Mouse (Mus musculus) brown adipose tissue, adult 24 weeks (tissue): ENCODE data around the gene Csf2ra. TPM values are rescaled to one million over a fixed set of nuclear protein-coding genes. Genes with fewer than 3 reads are reported as not detected.
"Not testable (repeated sequence)": the region's sequence is repeated elsewhere in the genome, so short reads cannot be mapped to it uniquely, and the experiment has no call there.

Experiments used
- H3K27ac ChIP-seq: fragments of 200-500 bp; replicated peaks from 2 replicates; pipeline ENCODE4 v1.5.1; 2012; ENCODE audit warnings: low read depth, mild to moderate bottlenecking, low read length
- H3K4me1 ChIP-seq: fragments of 200-500 bp; 2 replicates; pipeline ENCODE4 v1.6.1; 2012; ENCODE audit warnings: low read length, mixed read lengths; ENCODE audit not compliant: control insufficient read depth, insufficient read depth, insufficient read length
- H3K4me3 ChIP-seq: fragments of 200-500 bp; 2 replicates; pipeline ENCODE4 v1.5.1; 2012; ENCODE audit warnings: low read depth, mild to moderate bottlenecking, low read length, moderate library complexity; ENCODE audit not compliant: insufficient read depth
- polyA plus RNA-seq: library from polyadenylated mRNA; stranded (reverse); fragments of >200 nt; gene quantifications from 2 replicates; pipeline ENCODE4 v1.2.4, GENCODE M21; 2012; ENCODE audit not compliant: missing spikeins, insufficient read depth, insufficient read length

Gene Csf2ra
- 5.4 and 5.9 TPM in 2 replicates for polyA plus RNA-seq

DNA sequence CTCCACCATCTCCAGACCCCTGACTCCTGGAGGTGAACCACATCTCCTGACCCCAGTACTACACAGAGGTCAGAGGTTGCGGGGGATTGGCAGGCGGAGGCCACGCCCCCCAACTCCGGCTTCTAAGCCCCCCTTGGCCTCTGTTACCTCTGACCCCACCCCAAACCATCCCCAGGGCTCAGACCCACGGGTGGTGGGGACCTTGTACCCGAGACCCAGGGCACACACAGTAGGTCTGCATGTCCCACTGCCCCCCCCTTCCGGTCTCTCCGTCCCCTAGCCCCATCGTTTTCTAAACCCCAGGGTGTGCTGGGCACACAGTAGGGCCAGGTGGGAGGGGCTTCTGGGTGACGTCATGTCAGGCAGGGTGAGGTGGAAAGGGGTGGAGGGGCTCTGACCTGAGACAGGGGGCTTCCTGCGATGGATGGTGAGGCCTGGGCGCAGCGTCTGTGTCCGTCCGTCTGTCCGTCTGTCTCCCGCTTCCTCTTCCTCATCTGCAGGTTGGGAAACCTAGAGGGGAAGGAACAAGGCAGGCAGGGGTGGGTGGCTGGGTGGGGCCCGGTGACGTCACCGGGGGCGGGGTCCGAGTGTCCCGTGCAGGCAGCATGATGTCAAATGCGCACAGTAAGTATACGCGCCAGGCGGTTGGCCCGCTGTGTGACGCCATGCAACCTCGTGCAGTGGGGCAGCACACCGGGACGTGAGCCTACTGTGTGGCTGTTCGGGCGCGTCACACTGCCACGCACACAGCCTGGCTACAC is at the start of gene Csf2ra:
Gene Csf2ra, minus strand, starts transcription at position 489 of the 761 bp plus-strand sequence.
- Histone ChIP-seq H3K4me3 (peak within 1 kb of the TSS; percentile 60), H3K4me1 (no peaks in the 10 kb centered on the region; the same call in 1 of the 2 replicates), H3K27ac (peak within 1 kb of the TSS; percentile 38)

DNA sequence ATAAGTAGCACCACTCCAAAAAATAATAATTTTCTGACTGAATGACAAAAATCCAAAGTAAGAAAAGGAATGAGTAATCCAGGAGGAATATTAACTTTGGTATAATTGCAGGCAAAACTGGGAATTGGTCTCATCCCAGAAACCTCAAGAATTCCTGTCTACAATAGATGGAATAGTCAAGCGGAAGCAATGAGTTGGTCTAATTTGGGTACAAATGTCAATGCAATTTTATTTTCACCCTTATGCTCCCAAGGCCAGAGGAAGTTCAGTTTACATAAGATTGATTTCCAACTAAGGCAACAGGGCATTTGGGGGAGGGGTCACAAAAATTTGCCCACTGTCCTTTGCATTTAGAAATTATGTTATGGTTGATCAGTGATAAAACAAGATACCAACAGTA is 47.2 kb upstream of the Csf2ra start:
- Histone ChIP-seq H3K4me1 (no peaks in the 10 kb centered on the region), H3K27ac (no peak overlapping the region), H3K4me3 (no peak overlapping the region)

DNA sequence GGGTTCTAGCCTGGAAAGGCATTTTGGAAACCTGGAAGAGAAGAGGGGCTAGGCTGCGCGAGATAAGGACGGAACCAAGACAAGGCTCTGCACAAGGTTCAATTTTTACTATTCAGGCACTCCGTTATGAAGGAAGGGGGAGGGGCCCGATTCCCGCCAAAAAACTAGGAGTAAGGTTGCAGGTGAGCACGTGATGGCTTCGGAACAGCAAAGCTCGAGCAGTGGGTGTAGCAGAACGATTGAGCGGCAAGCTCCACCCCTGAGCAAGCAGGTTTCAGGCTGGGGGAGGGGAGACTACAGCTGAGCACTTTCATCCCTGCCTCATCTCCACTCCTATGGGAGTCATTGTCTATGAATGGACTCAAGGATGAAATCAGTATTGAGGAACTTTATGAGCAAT is 40.9 kb upstream of the Csf2ra start:
- H3K4me3 ChIP-seq, H3K4me1 ChIP-seq, H3K27ac ChIP-seq: not testable (repeated sequence)

DNA sequence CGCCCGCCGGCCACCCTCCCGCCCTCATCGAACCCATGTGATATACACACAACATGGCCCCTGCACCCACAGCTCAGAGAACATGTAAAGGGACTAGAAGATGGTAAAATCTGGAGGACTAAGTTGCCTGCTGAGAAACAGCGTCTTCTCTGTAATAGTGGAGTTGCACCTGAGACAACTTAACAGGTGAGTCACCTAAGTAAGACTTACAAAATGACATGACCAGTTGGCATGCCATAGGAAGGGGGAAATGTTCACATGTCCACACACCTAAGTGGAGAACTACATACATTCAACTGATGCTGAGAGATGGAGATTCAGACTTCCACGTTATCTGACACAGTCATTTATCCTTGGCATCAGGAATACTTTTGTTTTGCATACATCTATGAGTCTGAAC is 38.9 kb upstream of the Csf2ra start:
- H3K27ac ChIP-seq: no peak overlapping the region
- H3K4me1 ChIP-seq: no peaks in the 10 kb centered on the region
- no peak overlapping the region for H3K4me3 ChIP-seq

DNA sequence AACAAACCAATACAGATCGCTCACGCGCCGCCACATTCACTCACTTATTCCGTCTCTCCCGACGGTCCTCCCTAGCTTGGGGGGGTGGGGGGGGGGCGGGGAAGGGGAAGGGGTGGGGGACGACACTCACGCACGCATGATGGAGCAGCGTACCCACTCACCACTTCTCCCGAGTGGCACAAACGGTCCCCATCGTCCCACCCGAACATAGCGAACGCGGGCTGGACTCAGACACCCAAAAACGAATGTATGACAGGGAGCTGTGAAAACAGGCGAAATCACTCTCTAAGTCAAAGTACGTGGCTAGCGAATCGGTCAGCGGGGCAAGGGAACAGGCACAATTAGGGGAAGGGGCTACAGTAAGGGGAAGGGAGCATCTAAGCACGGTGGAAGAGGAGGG is 38.4 kb upstream of the Csf2ra start:
- H3K27ac ChIP-seq: no peak overlapping the region
- H3K4me1 ChIP-seq: no peaks in the 10 kb centered on the region
- H3K4me3 ChIP-seq: no peak overlapping the region

DNA sequence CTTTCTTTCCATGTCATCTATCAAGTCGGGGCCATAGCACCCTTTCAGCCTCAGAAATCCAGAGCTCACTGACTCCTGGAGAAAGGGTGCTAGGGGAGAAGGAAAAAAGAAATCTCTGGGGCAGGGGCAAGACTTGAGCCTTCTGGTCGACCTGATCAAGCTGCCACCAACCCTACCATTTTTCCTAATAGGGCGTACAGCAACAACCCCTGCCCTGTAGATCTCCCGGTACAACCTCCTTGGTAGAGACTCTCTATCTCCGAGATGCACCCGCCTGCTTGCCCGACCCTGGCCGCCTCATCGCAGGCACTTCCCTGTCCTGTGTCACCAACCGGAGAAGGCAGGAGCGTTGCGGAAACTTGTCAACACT is 38.0 kb upstream of the Csf2ra start:
- H3K4me3 ChIP-seq: no peak overlapping the region
- H3K4me1 ChIP-seq: no peaks in the 10 kb centered on the region
- H3K27ac ChIP-seq: no peak overlapping the region

DNA sequence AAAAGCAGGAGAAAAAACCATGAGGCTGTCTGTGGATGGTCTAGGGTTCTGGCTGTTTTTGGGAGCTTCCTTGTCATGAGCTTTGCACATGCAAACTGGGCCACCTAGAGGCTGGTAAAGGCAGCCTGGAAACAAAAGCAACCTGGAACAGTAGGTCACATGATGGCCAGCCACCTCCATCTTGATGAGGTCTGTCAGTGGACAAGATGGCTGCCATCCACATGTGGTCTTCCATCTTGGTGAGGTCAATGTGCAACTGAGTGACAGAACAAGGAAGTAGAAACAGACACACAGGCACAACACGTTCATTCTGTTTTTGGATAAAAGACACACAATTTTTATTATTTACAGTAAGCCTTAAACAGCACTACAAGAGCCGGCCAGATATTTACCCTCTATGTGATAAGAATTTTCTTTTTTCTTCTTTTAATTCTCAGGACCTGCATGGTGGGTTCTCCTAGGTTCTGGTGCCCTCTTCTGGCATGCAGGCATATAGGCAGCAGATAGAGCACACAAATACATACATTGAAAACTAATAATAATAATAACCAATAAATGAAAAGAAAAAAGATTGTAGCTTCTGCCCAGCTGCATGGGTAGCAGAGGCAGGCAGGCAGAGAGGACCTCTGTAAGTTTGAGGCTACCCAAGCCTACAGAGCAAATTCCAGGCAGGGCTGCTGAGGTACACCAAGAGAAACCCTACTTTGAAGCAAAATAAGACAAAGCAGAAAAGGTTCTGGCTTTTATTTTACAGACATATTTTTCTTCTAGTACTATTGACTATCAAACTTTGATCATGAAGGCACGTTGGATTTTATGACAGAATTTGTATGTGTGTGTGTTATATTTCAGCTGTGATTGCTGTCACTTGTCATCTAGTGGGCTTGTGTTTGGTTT is 37.4 kb upstream of the Csf2ra start:
- no peaks in the 10 kb centered on the region for H3K4me1 ChIP-seq
- no peak overlapping the region for H3K27ac ChIP-seq
- H3K4me3 ChIP-seq: no peak overlapping the region

DNA sequence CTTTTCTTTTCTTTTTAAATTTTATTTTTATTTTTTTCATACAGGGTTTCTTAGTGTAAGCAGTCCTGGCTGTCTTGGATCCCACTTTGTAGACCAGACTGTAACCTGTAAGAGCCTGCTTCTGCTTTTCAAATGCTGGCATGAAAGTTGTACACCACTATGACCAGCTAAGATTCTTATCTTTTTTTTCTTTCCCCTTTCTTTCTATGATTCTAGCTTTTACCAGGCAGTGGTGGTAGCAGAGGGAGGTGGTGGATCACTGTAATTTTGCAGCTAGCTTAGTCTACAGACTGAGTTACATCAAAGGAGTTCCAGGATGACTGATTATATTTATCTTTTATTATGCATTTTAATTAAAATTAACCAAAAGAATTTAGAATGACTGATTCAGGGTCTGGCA is 36.7 kb upstream of the Csf2ra start:
- Histone ChIP-seq H3K4me1 (no peaks in the 10 kb centered on the region), H3K27ac (no peak overlapping the region), H3K4me3 (no peak overlapping the region)

DNA sequence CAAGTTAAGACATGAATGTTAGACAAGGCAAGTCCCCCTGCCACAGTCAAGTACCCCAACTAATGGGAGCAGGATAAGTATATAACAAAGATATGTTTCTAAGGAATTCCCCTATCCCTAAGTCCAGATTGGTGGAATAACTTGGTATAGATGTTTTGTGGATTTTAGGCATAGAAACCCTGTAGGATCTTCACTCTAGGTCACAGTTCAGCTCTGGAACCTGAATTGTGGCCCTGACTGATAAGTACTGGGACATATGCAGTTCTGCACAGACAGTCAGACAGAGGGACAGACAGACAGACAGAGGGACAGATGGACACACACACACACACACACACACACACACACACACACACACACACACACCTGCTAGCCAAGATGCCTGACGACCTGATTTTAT is 36.0 kb upstream of the Csf2ra start:
- H3K4me1 ChIP-seq: no peaks in the 10 kb centered on the region
- H3K4me3 ChIP-seq: no peak overlapping the region
- no peak overlapping the region for H3K27ac ChIP-seq

DNA sequence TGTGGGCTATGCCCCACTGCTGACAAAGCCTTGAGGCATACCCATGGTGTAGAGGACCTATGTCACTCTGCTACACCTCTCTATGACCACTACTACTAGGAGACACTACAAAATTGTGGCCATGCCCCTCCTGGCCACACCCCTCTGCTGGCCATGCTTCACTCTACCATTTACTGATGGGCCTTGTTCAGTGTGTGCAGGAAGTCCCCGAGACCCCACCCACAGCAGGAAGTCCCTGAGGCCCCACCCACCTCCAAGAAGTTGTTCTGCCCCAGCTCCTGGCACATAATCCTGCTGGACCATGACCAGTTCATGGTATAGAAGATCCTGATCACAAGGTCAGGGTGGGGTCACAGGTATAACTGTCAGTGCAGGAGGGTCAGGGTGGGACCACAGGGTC is 33.0 kb upstream of the Csf2ra start:
- Histone ChIP-seq H3K4me3 (no peak overlapping the region), H3K27ac (no peak overlapping the region), H3K4me1 (no peaks in the 10 kb centered on the region)

DNA sequence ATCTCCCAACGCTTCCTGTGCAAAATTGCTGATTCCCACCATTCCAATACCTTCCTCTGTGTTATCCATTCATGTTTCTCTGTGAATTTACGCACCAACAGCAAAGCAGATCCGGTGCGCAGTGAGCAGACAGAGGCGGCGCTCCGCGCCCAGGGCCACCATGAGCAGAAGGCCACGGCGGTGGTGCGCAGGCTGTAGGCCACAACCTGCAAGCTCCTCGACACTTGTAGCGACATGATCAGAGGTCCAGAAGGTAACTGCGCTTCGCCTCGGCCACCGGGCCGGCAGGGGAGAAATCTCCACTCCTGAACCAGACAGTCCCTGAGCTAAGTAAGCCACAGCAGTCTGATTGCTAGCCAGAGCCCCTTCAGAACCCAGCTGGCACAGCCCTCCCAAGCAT is 29.5 kb upstream of the Csf2ra start:
- Histone ChIP-seq H3K27ac (no peak overlapping the region), H3K4me3 (no peak overlapping the region), H3K4me1 (no peaks in the 10 kb centered on the region)

DNA sequence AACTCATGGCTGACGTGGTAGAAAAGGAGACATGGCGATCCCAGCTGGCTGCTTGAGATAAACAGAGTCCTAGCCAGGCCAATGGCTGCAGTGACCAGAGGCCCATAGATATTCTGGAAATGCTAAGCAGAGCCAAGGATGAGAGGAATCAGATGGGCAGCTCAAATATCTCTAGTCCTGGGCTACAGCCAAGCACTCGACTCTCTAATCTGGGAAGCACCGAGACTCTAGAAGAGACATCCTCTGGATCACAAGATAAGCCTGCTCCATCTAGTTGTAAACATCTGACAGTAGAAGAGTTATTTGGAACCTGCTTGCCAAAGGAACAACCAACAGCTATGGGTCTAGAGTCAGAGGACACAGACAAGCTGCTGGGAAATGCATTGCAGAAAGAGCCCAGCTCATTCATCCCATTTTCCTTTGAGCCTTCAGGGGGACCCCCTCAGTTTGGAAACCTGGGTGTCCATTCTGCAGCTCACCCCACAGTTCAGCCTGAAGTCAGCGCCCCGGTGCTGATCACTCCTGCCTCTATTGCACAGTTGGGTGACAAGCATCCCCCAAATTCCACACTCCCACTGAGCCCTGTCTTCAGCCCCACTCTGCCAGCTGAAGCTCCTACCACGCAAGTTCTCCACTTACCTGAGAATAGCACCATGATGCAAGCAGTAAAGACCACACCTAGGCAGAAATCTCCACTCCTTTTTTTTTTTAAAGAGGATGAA is 28.1 kb upstream of the Csf2ra start:
- no peak overlapping the region for H3K27ac ChIP-seq
- no peak overlapping the region for H3K4me3 ChIP-seq
- H3K4me1 ChIP-seq: no peaks in the 10 kb centered on the region

DNA sequence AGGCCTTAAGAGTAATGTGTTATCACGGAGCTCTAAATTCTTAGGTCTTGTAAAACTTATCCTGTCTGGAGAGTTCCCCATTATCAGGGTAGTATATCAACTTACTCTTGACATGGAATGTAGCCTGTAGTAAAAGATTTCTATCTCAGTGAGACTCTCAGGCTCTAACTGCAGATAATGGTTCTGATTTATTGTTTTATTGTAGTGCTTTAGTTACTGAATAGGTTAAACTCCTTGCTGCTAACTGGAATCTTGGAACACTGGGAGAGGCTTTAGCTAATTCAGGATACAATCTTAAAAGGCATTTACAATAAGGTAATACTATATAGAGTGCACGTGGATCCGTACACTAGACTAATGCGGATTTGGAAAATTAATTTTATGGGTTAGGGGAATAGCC is 19.1 kb upstream of the Csf2ra start:
- H3K4me1 ChIP-seq, H3K27ac ChIP-seq, H3K4me3 ChIP-seq: not testable (repeated sequence)

DNA sequence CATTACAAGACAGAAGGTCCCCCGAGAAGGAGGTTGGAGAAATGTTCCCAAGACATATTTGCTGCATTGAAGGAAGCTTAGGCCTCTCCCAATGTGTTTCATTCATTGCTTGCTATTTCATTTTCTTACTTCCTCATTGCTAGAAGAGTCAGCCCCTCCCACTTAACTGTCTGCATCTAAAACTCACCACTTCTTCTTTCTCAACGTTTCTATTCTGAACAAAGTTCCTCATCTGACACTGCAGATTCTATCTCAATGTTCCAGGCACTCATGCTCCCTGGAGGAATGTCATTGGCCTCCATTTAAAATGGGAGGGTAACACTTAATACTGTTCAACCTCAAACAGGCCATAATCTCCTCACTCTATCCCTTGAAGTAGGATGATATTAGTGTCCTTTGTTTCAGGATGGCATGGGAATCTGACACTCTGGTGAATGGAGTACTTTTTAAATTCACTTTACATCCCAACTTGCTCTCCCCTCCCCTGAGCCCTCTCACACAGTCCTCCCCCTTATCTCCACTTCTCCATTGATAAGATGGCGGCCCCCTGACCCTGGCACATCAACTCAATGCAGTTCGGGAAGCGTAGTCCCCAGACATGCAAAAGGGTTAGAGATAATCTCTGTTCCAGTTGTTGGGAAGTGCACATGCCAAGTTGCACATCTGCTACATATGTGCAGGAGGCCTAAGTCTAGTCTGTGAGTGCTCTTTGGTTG is 16.6 kb upstream of the Csf2ra start:
- Histone ChIP-seq H3K4me3 (no peak overlapping the region), H3K4me1 (no peaks in the 10 kb centered on the region), H3K27ac (0 out of 2 replicates have a peak overlapping the region, but pooled peaks have one; percentile 20)

DNA sequence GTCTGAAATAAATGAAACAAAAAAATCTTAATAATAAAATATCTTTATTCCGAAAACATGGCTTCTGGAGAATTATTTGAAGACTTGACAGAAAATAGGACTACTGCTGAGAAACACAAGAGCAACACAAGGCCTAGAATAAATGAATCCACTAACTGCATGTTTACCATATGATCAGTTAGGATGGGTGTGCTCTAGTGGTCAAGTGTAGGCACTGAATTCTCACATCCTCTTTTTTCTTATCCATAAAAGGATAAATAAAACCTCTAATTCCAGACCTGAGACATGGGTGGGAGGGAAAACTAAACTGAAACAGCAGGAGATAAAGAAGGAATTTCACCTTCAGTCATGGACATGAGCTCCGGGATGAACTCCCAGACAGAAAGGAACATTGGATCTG is 9.7 kb upstream of the Csf2ra start:
- no peak overlapping the region for H3K4me3 ChIP-seq
- no peaks in the 10 kb centered on the region for H3K4me1 ChIP-seq
- no peak overlapping the region for H3K27ac ChIP-seq
